Mouse (Mus musculus): ENCODE data around the gene Tead3. TPM values are rescaled to one million over a fixed set of nuclear protein-coding genes. Genes with fewer than 3 reads are reported as not detected.
A peak's percentile ranks its signal among the peaks of the same experiment; 100 is the strongest.

Gene Tead3
- 1 to 10 TPM; 2.4 to 3.3 TPM for total RNA-seq (2021)
- long read RNA-seq, experiment 1, partial matches to known transcripts, result 0 of 2 reads
- long read RNA-seq, experiment 1, other reads (novel, unspliced or antisense), result 2 of 2 reads
- long read RNA-seq, experiment 2, partial matches to known transcripts, result 2 of 3 reads
- long read RNA-seq, experiment 2, other reads (novel, unspliced or antisense), result 1 of 3 reads

DNA sequence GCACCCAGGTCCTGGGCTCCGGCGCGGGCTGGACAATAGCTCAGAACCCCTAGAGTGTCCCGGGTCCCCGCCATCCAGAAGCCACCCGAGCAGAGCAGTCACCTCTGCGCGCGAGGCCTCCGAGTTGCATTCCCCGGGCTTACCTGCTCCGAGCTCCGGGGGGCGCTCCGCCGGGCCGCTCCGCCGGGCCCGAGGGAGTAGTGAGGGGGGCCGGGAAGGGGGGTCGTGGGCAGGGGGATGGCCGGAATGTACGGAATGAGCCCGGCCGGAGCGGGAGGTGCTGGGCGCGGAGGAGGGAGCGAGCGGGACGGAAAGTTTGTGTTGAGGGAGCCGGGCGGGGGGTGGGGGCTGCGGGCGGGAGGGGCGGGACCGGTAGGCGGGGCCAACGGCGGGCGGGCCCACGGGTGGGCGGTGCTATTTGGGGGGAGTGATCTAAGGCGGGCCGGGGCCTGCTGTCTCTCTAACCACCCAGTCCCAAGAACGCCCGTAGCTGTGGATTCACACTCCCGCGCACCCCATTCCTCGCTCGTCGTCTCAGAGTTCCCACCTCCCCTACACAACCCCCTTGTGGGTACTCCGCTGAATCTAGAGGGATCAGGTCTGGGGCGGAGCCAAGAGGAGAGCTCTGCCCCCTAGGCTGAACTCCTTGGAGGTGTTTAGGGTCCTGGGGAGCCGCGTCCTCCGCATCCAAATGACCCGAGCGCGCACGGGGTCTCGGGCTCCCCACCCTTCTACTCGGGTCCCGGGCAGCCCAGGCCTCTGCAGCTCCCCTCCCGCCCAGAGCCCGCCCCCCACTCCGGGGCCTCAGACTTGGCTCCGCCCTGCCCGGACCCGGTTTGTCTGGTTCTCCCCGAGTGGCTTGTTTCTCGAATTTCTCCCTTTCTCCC lies at the start of gene Tead3:
Gene Tead3, minus strand, starts transcription at position 352 of the 887 bp plus-strand sequence.
- intact Hi-C loops (cut with DNase I), result no loop called here
- peak in 1 of 2 experiments; percentile 34 for DNase-seq (ENCODE audit: low spot score in 2 of 2)

DNA sequence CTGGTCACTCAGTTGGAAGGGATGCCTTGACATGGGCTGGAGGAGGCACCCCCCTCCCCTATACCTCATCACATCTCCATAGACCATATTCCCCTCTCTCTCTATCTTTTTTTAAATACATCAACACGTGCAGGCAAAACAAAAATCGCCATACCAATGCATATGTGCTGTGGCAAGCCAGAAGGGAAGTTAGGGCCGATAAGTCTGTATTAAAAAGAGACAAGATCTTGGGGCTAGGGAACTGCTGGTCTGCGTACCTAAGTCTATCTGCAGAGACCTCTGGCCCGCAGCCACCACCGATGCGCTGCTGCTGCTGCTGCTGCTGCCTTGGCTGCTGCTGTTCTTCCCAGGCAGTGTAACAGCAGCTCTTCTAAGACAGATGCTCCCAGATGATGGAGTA lies 44.4 kb upstream of the Tead3 start:
- intact Hi-C loops (cut with DNase I), result no loop called here
- DNase-seq (ENCODE audit: low spot score in 2 of 2), result no peak

DNA sequence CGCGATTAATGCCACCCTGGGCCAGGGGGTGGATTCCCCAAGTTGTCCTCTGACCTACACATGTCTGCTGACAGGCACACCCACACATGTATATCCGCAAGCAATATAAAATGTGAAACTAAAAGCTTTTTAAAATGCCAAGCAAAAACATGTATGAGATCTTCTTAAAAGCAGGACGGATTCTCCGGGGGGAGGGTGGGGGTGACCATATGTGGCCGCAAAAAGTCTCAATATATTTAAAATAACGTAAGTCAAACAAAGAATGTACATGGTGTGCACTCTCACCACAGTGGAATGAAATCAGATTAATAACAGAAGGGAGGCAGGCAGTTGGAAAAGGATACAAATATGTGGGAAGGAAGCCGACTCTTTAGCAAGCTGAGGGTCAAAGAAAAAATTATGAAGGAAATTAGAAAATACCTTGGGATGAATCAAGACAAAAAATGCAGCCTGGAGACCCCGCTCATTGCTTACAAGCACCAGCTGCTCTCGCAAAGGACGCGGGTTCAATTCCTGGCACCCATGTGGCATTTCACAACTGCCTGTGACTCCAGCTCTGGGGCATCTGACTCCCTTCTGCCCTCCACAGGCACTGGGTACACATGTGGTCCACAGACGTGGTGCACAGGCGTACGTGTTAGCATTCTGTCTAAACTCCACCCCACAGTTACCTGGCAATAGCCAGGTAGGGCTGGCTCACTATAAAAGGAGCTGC lies 43.6 kb upstream of the Tead3 start:
- no peak for DNase-seq (ENCODE audit: low spot score in 2 of 2)
- intact Hi-C loops (cut with DNase I), result no loop called here

DNA sequence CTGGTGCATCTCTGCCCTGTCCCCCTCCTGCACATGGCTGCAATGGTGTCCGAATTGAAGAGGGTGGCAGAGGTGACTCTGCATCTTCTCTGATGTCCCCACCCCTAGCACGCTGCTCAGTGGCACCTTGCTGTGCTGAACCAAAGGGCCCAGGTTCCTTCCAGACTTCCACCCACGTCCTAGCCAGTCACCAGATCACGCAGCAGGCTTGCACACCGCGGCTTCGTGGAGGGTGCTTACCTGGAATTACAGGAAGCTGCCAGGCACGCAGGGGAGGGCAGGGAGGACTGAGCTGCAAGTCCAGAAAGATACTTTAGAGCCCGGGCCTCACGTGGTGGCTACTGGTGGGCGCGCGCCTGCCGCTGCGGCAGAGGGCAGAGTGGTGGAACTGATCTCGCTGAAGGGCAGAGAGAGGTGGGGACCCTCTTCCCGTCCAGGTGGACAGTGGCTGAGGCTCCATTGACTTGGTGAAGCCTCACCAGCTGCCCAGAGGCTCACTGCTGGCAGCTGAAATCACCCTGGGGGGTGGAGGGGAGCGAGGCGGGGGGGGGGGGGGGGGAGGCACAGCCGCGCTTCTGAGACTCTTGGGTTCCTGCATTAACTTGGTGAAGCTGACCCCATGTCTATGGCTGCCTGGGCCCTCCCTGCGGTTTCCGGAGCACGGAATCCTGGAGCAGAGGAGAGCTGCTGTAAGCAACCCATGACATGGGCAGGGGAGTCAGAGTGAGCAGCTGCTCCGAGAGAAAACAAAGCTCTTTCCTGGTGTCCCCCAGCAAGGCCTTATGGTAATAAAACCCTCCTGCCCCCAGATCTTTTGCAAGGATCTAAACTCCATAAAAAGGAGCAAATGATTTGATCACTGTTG lies 41.2 kb upstream of the Tead3 start:
- intact Hi-C loops (cut with DNase I), result no loop called here

DNA sequence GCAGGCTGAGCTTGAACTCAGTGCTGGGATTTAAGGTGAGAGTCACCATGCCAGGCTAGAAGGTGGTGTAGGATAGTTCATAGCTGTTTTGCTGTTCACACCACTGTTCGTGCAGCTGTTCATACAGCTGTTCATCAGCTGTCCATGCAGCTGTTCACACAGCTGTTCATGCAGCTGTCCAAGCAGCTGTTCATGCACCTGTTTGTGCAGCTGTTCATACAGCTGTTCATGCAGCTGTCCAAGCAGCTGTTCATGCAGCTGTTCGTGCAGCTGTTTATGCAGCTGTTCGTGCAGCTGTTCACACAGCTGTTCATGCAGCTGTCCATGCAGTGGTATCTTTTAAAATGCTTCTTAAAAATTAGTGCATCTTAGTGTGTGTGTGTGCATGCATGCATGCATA lies 37.9 kb upstream of the Tead3 start:
- intact Hi-C loops (cut with DNase I), result no loop called here
- DNase-seq (ENCODE audit: low spot score in 2 of 2), result no peak

More for the DNA sequence above, 41.2 kb upstream of the Tead3 start:
- DNase-seq (ENCODE audit: low spot score in 2 of 2), result no peak

DNA sequence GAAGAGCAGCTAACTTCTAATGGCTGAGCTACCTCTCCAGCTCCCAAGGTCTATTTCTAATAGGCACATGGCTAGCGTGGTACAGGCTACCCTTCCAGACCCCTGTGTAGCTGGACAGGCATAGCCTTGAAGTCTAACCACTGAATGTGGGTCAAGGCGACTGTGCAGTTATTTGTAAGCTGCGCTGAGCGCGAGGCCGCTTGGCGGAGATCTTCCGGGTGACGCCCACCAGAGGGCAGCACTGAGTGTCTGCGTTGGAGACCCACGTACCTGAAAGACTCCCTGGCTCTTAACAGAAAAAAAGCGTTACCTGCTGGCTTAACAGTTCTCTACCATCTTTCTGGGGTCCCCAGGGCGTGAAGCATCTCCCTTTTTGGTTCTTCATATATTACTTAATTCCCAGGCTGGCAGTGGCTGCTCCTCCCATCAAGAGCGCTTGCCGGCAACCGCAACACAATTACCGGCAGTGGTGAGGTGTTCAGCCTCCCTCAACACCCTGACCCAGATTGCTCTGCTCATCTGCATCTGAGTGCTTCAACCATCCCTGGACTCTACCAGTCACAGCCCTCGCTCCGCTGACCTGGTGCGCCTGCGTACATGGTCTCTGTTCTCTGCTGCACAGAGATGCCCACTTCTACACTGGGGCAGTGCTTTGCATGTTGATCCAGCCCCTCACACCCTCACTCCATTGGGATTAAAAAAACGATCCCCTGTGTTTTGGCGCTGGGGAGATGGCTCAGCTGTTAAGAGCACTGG lies 35.7 kb upstream of the Tead3 start:
- intact Hi-C loops (cut with DNase I), result loop anchor here (1.0 kb wide), 1 partner anchor 142 kb away; no protein-coding TSS in a partner anchor
- DNase-seq (ENCODE audit: low spot score in 2 of 2), result peak; percentile 87

DNA sequence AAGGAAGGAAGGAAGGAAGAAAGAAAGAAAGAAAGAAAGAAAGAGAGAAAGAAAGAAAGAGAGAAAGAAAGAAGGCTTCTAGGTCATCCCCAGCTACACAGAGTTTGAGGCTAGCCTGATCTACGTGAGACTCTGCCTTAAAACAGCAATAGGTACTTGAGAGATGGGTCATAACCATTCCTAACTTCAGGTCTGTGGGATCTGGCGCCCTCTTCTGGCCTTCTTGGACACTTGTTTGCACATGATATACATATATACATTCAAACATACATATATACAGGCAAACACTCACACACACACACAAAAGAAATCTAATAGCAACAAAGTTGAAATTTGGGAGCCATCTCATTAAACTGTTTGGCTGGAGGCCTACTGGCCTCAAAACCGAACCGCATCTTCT lies 33.7 kb upstream of the Tead3 start:
- no peak for DNase-seq (ENCODE audit: low spot score in 2 of 2)
- intact Hi-C loops (cut with DNase I), result no loop called here

DNA sequence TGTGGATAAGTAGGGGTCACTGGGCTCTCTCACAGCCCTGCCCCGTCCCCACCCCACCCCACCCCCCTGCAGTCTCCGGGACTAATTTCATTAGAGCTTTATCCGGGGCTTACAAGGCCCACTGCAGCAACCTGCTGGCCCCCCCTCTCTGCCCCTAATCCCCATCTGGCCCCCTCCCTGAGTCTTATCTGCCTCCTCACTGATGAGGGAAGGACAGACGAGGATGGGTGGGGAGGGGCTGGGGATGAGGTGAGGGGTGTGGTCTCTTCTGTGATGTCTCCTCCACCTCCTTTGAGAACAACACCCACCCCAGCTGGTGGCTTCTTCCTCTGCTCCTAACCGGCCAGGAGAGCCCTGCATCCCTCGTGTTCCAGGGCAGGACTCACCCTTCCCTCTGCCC lies 29.6 kb upstream of the Tead3 start:
- no peak for DNase-seq (ENCODE audit: low spot score in 2 of 2)
- intact Hi-C loops (cut with DNase I), result no loop called here

DNA sequence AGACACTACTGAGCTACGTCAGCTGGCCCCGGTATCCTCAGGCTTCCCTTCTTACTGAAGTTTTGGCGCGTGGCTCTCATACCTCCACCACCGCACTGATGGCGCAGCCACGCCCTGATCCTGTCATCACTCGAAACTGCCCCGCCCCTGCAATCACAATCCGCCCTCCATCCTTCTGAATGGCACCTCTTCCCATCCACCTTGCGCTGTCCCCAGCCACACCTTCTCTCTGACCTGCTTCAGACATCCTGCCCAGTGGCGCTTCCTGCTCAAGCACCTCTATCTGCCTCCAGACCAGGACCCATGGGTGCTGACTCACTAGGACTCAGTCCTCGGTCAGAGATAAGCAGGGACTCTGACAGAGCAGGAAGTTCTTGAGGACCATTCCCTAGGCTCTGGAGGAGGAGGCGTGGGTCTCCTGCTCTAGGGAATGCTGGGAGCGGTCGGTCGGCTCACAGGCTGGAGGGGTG lies 25.0 kb upstream of the Tead3 start:
- no peak for DNase-seq (ENCODE audit: low spot score in 2 of 2)
- intact Hi-C loops (cut with DNase I), result no loop called here

DNA sequence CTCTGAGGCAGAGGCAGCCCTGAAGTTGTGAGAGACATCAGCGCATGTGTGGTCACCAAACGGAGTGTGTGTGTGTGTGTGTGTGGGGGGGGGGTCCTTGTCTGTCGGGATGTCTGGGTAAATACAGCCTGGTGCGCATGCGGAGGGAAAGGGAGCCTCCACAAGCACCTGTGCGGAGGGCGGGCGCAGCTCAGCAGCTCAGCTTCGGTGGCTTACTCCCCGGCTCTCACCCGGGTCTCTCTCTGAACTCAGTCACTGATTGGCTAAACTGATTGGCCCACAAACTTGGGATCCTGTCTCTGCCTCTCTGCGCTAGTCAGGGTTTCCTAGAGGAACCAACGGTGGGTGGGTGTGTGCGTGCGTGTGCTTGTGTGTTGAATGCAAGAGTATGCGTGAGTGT lies 23.9 kb upstream of the Tead3 start:
- DNase-seq (ENCODE audit: low spot score in 2 of 2), result no peak
- intact Hi-C loops (cut with DNase I), result no loop called here

DNA sequence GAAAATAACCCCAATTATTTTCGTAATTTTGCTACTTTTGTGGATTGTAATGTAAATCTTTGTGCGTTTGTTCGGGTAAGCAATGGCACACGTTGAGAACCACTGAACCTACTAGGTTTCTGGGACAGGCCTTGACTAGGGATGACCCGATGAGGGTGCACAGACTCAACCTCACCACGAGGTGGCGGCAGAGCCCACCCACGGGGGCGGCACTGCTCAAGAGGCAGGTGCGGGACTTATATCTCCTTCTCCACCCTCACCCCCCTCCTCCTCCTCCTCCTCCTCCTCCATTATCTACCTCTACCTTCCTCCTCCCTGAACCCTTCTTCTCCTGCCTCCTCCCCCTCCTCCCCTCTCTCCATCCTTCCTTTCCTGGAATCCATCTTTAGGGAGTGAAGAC lies 23.2 kb upstream of the Tead3 start:
- intact Hi-C loops (cut with DNase I), result no loop called here
- peak in 1 of 2 experiments; percentile 36 for DNase-seq (ENCODE audit: low spot score in 2 of 2)

DNA sequence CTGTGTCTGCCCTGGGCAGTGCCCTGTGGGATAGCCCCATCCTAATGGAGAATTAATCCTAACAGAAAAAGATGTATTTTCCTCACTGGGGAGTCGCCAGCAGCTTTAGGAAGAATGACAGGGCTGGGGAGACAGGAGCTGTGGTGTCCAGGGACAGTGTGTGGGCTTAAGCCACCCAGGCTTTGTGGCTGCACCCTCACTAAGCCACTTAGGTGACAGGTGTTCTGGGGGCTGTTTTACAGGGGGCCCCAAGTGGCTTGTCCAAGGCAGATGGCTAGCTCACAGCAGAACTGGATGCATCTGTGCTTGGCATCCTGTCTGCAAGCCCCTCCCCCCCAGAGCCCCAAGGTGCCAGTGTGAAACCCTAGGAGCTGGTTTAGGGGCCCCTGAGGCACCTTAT lies 21.3 kb upstream of the Tead3 start:
- intact Hi-C loops (cut with DNase I), result no loop called here
- no peak for DNase-seq (ENCODE audit: low spot score in 2 of 2)

DNA sequence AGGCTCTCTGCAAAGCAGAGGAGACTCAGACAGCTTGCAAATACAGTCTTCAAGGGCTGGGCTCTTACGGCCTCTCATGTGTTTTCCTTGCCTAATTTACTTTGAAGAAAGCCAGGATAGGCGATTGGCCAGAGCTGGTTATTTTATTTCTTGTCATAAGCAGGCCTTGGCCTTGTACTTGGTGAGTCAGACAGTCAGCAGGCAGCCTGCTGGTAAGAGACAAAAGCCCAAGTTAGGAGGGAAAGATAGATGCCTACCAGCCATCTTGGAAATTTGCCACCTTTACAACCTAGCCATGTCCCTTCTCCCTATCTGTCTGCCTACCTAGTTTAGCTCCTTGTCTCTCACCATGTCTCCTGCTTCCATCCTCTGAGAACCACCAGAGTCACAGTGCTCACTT lies 20.7 kb upstream of the Tead3 start:
- intact Hi-C loops (cut with DNase I), result no loop called here

DNA sequence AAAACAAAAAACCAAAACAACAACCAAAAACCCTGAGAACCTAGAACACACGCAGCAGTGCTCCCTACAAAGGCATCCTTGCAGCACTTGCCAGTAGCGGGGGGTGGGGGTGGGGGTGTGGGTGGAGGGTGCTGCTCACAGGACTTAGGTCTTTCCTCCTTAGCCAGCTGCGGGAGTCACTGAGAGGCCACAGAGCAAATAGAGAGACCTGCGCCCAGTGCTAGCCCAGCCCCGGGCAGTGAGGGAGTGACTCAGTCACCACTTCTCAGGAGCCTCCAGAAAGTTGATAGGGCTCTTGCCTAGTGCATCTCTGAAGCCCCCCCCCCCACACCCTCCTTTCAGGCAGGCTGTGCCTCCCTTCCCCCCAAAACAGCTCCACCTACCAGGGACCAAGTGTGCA lies 18.4 kb upstream of the Tead3 start:
- intact Hi-C loops (cut with DNase I), result no loop called here
- no peak for DNase-seq (ENCODE audit: low spot score in 2 of 2)

More for the DNA sequence above, 20.7 kb upstream of the Tead3 start:
- DNase-seq (ENCODE audit: low spot score in 2 of 2), result no peak

DNA sequence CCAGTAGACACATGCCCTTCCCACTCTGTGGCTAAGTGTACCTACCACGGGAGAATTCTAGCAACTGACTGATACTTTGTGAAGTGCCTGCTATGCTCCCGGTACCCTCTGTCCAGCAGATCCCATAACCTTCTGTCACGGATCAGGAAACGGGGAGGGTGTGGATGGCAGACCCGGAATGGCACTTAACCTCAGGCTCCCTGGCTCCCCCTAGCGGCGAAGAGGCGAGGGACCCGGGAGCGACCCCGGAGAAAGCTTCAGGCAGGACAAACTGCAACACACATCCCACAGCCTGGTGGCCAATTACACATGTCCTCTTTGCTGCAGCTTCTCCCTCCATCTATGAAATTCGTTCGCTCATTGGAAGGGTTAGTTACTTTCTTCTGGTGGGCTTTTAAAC lies 17.8 kb upstream of the Tead3 start:
- intact Hi-C loops (cut with DNase I), result no loop called here

DNA sequence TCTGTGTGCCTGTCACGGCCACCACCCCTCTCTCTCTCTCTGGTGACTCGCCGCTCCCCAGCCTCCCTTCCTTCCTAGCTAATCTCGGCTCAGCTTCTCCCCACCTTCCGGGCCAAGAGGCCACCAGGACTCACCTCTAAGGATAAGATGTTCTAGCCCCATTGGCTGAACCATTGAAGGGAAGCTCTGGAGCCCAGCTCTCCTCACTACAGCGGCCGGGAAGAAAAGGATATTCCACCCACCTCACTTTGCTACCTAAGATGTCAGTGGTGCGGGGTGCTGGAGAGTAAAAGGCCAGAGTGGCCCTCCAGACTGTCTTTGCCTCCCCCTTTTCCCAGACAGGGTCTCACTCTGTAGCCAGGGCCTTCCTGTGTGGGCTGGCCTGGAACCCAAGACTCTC lies 14.5 kb upstream of the Tead3 start, which contains the start of gene Tulp1:
Gene Tulp1, minus strand, starts transcription at position 101 of the 400 bp plus-strand sequence.
- no peak for DNase-seq (ENCODE audit: low spot score in 2 of 2)
- intact Hi-C loops (cut with DNase I), result no loop called here

More for the DNA sequence above, 17.8 kb upstream of the Tead3 start:
- DNase-seq (ENCODE audit: low spot score in 2 of 2), result peak in 1 of 2 experiments; percentile 67

DNA sequence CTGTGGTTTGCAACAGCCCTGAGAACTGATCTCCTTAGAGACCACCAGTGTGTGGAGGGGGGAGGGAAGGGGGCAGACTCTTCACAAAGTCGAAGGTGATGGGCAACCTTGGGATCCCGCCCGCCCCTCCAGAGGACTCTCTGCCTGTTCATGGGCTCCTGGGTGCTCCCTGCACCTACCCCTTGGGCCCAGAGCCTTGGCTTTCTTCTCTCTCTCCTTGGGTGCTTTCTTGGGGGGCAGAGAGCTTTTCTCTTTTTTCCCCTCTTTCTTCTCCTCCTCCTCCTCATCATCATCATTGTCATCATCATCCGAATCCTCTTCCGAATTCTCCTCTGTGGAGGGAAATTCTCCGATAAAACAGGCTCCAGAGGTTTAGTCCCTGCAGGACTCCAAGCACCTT lies 12.9 kb upstream of the Tead3 start:
- intact Hi-C loops (cut with DNase I), result no loop called here
- DNase-seq (ENCODE audit: low spot score in 2 of 2), result no peak

DNA sequence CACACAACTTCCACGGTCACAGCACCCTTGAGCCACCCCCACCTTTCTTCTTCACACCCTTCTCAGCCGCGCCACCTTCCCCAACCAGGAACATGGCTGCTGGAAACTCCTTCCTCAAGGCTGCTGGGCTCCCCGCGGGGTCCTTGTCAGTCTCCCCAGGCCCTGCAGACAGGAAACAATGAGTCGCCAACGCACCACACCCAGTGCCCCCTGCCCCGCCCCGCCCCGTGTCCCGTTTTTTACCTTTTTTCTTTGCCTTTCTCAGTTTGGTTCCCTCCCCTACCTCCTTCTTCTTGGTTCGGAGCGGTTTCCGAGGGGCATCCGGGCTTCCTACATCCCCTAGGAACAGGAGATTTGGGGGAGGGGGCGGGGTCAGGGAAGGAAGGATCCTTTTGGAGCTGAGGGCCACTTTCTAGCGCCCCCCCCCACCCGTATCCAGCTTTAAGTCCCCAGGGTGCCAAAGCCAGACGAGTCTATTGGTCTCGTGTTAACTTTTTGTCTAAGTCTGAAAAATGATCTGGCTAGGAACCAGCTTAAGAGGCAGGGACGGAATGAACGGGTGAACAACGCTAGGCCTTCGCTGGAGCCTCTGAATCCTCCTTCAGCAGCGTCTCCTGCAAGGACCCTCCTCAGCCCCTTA lies 12.2 kb upstream of the Tead3 start:
- DNase-seq (ENCODE audit: low spot score in 2 of 2), result no peak
- intact Hi-C loops (cut with DNase I), result no loop called here

Measured in left cerebral cortex, postnatal 14 days (tissue).